Comparison of ENCODE assay signal across 18 mouse cellular contexts in the genomic region with DNA sequence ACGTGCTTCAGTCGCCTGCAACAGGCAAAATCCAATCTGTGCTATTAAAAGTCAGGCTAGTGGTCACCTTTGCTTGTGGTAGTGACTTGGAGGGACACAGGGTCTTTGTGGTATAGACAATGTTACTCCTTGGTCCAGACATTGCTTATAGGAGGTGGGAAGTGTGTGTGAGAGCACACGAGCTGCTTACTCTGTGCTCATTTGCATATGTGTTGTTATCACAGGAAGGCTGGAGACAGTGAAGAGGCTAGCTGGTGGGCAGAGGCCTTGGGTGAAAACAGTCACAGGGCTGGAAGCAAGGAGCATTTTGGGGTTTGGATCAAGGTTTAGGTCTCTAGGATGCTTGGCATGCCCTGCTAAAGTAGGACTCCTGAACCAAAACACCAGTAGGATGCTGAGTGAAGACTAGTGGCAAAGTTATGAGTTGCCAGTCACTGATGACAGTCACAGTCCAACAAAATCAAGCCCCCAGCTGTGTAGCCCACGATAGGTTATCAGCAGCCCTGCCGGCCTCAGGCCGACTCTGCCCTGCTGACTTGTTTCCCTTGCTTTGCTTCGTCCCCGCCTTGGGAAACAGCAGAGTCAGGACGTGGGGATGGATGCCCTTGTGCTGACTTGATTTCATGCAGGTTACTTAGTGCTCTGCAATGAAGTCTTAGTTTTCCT. TPM values are rescaled to one million over a fixed set of nuclear protein-coding genes. Genes with fewer than 3 reads are reported as not detected.
DNase-seq lines count a peak whose midpoint lies in the region; ATAC-seq and TF ChIP-seq lines count a peak whose summit lies in the region.
"Had no signal": no experiment of that assay in that cellular context is flagged by ENCODE, and none has a peak within 500 bp of the region (broad histone marks: within the 10 kb centered on the region; RNA-seq: fewer than 3 reads in every experiment).

No protein-coding gene starts in this region.

- H3K36me3 ChIP-seq in forebrain, embryonic 13.5 days (ENCODE audit: poor library complexity, severe bottlenecking): no peaks in the 10 kb centered on the region
- no peaks in the 10 kb centered on the region for H3K36me3 ChIP-seq in forebrain, embryonic 16.5 days (ENCODE audit: control insufficient read depth, insufficient read depth)
- no peaks in the 10 kb centered on the region for H3K36me3 ChIP-seq in lung, embryonic 14.5 days (ENCODE audit: insufficient read depth)
- H3K36me3 ChIP-seq: limb, embryonic 15.5 days; midbrain, embryonic 15.5 days had no signal

- no peak overlapping the region for H3K4me2 ChIP-seq in forebrain, embryonic 13.5 days
- no peak overlapping the region for H3K4me2 ChIP-seq in forebrain, embryonic 16.5 days (ENCODE audit: low read length)
- no peak overlapping the region for H3K4me2 ChIP-seq in lung, embryonic 14.5 days
- H3K4me2 ChIP-seq: limb, embryonic 15.5 days; midbrain, embryonic 15.5 days had no signal

- H3K27ac ChIP-seq in forebrain, embryonic 13.5 days: peak overlapping the region; percentile 32; the same call in 1 of the 2 replicates
- H3K27ac ChIP-seq in forebrain, embryonic 16.5 days (ENCODE audit: low read length): no peak overlapping the region
- 0 out of 2 replicates have a peak overlapping the region, but pooled peaks have one; percentile 18 for H3K27ac ChIP-seq in lung, embryonic 14.5 days (ENCODE audit: low read depth)
- H3K27ac ChIP-seq: left cerebral cortex, adult 2 months; limb, embryonic 15.5 days; midbrain, embryonic 15.5 days had no signal

- no peak overlapping the region for H3K4me3 ChIP-seq in forebrain, embryonic 13.5 days
- no peak overlapping the region for H3K4me3 ChIP-seq in forebrain, embryonic 16.5 days (replicated peaks; ENCODE audit: low read length)
- no peak overlapping the region for H3K4me3 ChIP-seq in lung, embryonic 14.5 days (ENCODE audit: low read depth, low read length)
- H3K4me3 ChIP-seq: left cerebral cortex, adult 2 months; limb, embryonic 15.5 days; midbrain, embryonic 15.5 days had no signal

- 67% methylated on average over 9 of the region's 9 CpGs for WGBS in forebrain, embryonic 13.5 days
- 70% methylated on average over 9 of the region's 9 CpGs for WGBS in forebrain, embryonic 16.5 days
- 38% methylated on average over 9 of the region's 9 CpGs for WGBS in lung, embryonic 14.5 days

- DNase-seq in lung, embryonic 14.5 days: no peak
- DNase-seq in lung, postnatal 25 days (ENCODE audit: low spot score): no peak
- peak; percentile 86 for DNase-seq in liver
- no peak for DNase-seq in urinary bladder, postnatal 4 days (ENCODE audit: low spot score in 2 of 2)
- DNase-seq: adrenal gland, postnatal 25 days; lung, postnatal 4 days had no signal

- no peak for ATAC-seq in forebrain, embryonic 13.5 days
- no peak for ATAC-seq in forebrain, embryonic 16.5 days
- ATAC-seq in lung, embryonic 14.5 days (ENCODE audit: insufficient read depth): 0 out of 2 replicates have a peak, but pooled peaks have one; percentile 27
- ATAC-seq in megakaryocyte-erythroid progenitor cell, adult 5-6 weeks (replicated peaks; ENCODE audit: low FRiP score, low TSS enrichment, poor library complexity, severe bottlenecking): peak; percentile 72
- ATAC-seq in monocyte, adult 5-6 weeks (replicated peaks; ENCODE audit: insufficient number of reproducible peaks, low FRiP score, low TSS enrichment, poor library complexity, severe bottlenecking): no peak
- ATAC-seq: inflammation-experienced regulatory T-cells, adult 6 months; midbrain, embryonic 15.5 days had no signal

- H3K27me3 ChIP-seq in forebrain, embryonic 13.5 days: no peaks in the 10 kb centered on the region
- H3K27me3 ChIP-seq in forebrain, embryonic 16.5 days (replicated peaks; ENCODE audit: control insufficient read depth, insufficient read depth, low read length): no peaks in the 10 kb centered on the region
- H3K27me3 ChIP-seq in lung, embryonic 14.5 days (ENCODE audit: insufficient read depth, low read length): no peaks in the 10 kb centered on the region
- H3K27me3 ChIP-seq: limb, embryonic 15.5 days; midbrain, embryonic 15.5 days had no signal

- peaks cover 24% of the 10 kb centered on the region for H3K4me1 ChIP-seq in forebrain, embryonic 13.5 days
- H3K4me1 ChIP-seq in forebrain, embryonic 16.5 days (replicated peaks; ENCODE audit: control insufficient read depth, insufficient read depth, low read length): no peaks in the 10 kb centered on the region; the same call in 1 of the 2 replicates
- H3K4me1 ChIP-seq in lung, embryonic 14.5 days (ENCODE audit: insufficient read depth): peaks cover 4% of the 10 kb centered on the region; the same call in 1 of the 2 replicates

- H3K9ac ChIP-seq in forebrain, embryonic 13.5 days: 0 out of 2 replicates have a peak overlapping the region, but pooled peaks have one; percentile 6
- H3K9ac ChIP-seq in forebrain, embryonic 16.5 days (replicated peaks; ENCODE audit: low read depth, low read length): no peak overlapping the region
- 0 out of 2 replicates have a peak overlapping the region, but pooled peaks have one; percentile 9 for H3K9ac ChIP-seq in lung, embryonic 14.5 days
- H3K9ac ChIP-seq: limb, embryonic 15.5 days; midbrain, embryonic 15.5 days had no signal

- no peaks in the 10 kb centered on the region for H3K9me3 ChIP-seq in forebrain, embryonic 13.5 days (replicated peaks)
- H3K9me3 ChIP-seq in forebrain, embryonic 16.5 days (ENCODE audit: control insufficient read depth, low read length): no peaks in the 10 kb centered on the region
- no peaks in the 10 kb centered on the region for H3K9me3 ChIP-seq in lung, embryonic 14.5 days (ENCODE audit: low read depth, low read length)
- H3K9me3 ChIP-seq: limb, embryonic 15.5 days; midbrain, embryonic 15.5 days had no signal

- TF ChIP-seq CTCF in lung, embryonic 14.5 days (IDR thresholded peaks at IDR 0.05; ENCODE audit: low read depth): no peak

RNA-seq across cellular contexts. Expression of a gene that starts 37.6 kb away (rescaled TPM):
- polyA plus RNA-seq in forebrain, embryonic 13.5 days (2015; fragmentation: Nextera tagmentation; extraction: Ambion mirVana): not detected in 2 replicates
- polyA plus RNA-seq in forebrain, embryonic 16.5 days (2015; fragmentation: Nextera tagmentation; extraction: Ambion mirVana): not detected in 2 replicates
- polyA plus RNA-seq in lung, embryonic 14.5 days (2014; fragmentation: Nextera tagmentation; extraction: Ambion mirVana): not detected in 2 replicates
- not detected in 2 replicates for total RNA-seq in megakaryocyte-erythroid progenitor cell, adult 5-6 weeks (2014; fragmentation: Nextera tagmentation)
- total RNA-seq in megakaryocyte-erythroid progenitor cell, adult 5-6 weeks (2017): not detected in 2 replicates
- not detected in 3 replicates for total RNA-seq in monocyte, adult 5-6 weeks (2017)
- total RNA-seq: adrenal gland, postnatal 25 days; granulocyte monocyte progenitor cell, adult 5-6 weeks; hematopoietic stem cell, adult 5-6 weeks; layer of hippocampus, adult 18-20 months; left cerebral cortex, adult 2 months had no signal
- polyA plus RNA-seq: inflammation-experienced regulatory T-cells, adult 6 months; kidney, embryonic 16.5 days; limb, embryonic 15.5 days; midbrain, embryonic 15.5 days had no signal

Comparison
In these comparisons a context has a peak if more than half of its experiments do, and no peak if none do; other contexts are left out.
1. ATAC-seq: peak in lung, embryonic 14.5 days (single experiment) and megakaryocyte-erythroid progenitor cell, adult 5-6 weeks (single experiment); none in forebrain, embryonic 13.5 days (single experiment), forebrain, embryonic 16.5 days (single experiment) and monocyte, adult 5-6 weeks (single experiment).